ENCODE assay signal across 27 mouse cellular contexts in the genomic region with DNA sequence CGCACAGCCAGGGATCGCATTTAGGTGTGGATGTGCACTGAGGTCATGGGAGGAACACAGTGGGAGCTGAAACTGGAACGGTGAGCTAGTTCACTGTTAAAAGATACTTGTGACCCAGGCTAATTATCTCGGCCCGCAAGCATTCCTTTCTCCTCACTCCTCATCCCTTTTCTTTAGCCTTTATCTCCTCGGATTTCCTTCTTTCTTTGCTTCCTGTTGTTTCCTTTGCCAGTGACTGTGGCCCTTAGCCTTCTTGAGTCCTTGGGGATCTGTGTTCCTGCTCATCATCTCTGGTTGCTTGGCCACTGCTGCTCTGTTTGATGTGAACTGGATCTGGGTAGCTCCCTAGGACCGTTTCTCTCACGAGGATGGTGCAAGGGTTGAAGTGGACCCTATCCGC.
DNase-seq lines count a peak whose midpoint lies in the region; ATAC-seq lines count a peak whose summit lies in the region.
"Had no signal": no experiment of that assay in that cellular context is flagged by ENCODE, and none has a peak within 500 bp of the region (broad histone marks: within the 10 kb centered on the region; RNA-seq: fewer than 3 reads in every experiment).

No protein-coding gene starts in this region.

- H3K4me2 ChIP-seq in heart, embryonic 12.5 days = no peak overlapping the region
- H3K4me2 ChIP-seq: embryonic facial prominence, embryonic 13.5 days; forebrain, embryonic 12.5 days; forebrain, embryonic 15.5 days; heart, embryonic 13.5 days; hindbrain, embryonic 13.5 days; intestine, embryonic 15.5 days had no signal

- intact Hi-C loops in heart, postnatal 36 days (cut with DNase I) = no loop called here

- WGBS in heart, embryonic 10.5 days = 41% methylated on average over 9 of the region's 9 CpGs
- WGBS in heart, embryonic 12.5 days = 44% methylated on average over 9 of the region's 9 CpGs
- 70% methylated on average over 9 of the region's 9 CpGs for WGBS in hindbrain, embryonic 10.5 days

- no peak for ATAC-seq in heart, embryonic 12.5 days (ENCODE audit: insufficient number of reproducible peaks, low FRiP score)
- no peak for ATAC-seq in megakaryocyte, adult 5-6 weeks (ENCODE audit: poor library complexity, severe bottlenecking)
- ATAC-seq: CD4-positive, CD25-positive, alpha-beta regulatory T cell, adult 4 months; forebrain, embryonic 15.5 days; hindbrain, embryonic 16.5 days; intestine, embryonic 15.5 days had no signal

- H3K4me3 ChIP-seq in heart, embryonic 10.5 days = no peak overlapping the region
- H3K4me3 ChIP-seq in heart, embryonic 12.5 days = no peak overlapping the region
- peak overlapping the region; percentile 29 for H3K4me3 ChIP-seq in megakaryocyte, embryonic 14.5 days (replicated peaks)
- H3K4me3 ChIP-seq in hindbrain, embryonic 10.5 days = no peak overlapping the region
- H3K4me3 ChIP-seq: embryonic facial prominence, embryonic 10.5 days; embryonic facial prominence, embryonic 13.5 days; erythroblast, embryonic 14.5 days; forebrain, embryonic 12.5 days; forebrain, embryonic 15.5 days; heart, embryonic 13.5 days; hindbrain, embryonic 13.5 days; intestine, embryonic 15.5 days had no signal

- H3K9me3 ChIP-seq in heart, embryonic 10.5 days = no peaks in the 10 kb centered on the region
- H3K9me3 ChIP-seq in heart, embryonic 12.5 days (replicated peaks) = no peaks in the 10 kb centered on the region; the same call in 1 of the 2 replicates
- H3K9me3 ChIP-seq in megakaryocyte, embryonic 14.5 days = peaks cover 22% of the 10 kb centered on the region
- no peaks in the 10 kb centered on the region for H3K9me3 ChIP-seq in hindbrain, embryonic 10.5 days
- H3K9me3 ChIP-seq: embryonic facial prominence, embryonic 10.5 days; embryonic facial prominence, embryonic 13.5 days; forebrain, embryonic 12.5 days; forebrain, embryonic 15.5 days; heart, embryonic 13.5 days; hindbrain, embryonic 13.5 days; intestine, embryonic 15.5 days had no signal

- peaks cover 7% of the 10 kb centered on the region; the same call in 1 of the 2 replicates for H3K4me1 ChIP-seq in heart, embryonic 10.5 days
- peaks cover 8% of the 10 kb centered on the region; the same call in 1 of the 2 replicates for H3K4me1 ChIP-seq in heart, embryonic 12.5 days (replicated peaks)
- H3K4me1 ChIP-seq in megakaryocyte, embryonic 14.5 days = no peaks in the 10 kb centered on the region
- H3K4me1 ChIP-seq in hindbrain, embryonic 10.5 days (replicated peaks) = no peaks in the 10 kb centered on the region
- H3K4me1 ChIP-seq: embryonic facial prominence, embryonic 10.5 days; embryonic facial prominence, embryonic 13.5 days; forebrain, embryonic 15.5 days; heart, embryonic 13.5 days; intestine, embryonic 15.5 days had no signal

- no peaks in the 10 kb centered on the region for H3K36me3 ChIP-seq in heart, embryonic 10.5 days
- no peaks in the 10 kb centered on the region for H3K36me3 ChIP-seq in heart, embryonic 12.5 days
- no peaks in the 10 kb centered on the region for H3K36me3 ChIP-seq in megakaryocyte, embryonic 14.5 days (replicated peaks; ENCODE audit: low read length)
- H3K36me3 ChIP-seq in hindbrain, embryonic 10.5 days = no peaks in the 10 kb centered on the region
- H3K36me3 ChIP-seq: embryonic facial prominence, embryonic 10.5 days; embryonic facial prominence, embryonic 13.5 days; forebrain, embryonic 12.5 days; forebrain, embryonic 15.5 days; heart, embryonic 13.5 days; hindbrain, embryonic 13.5 days; intestine, embryonic 15.5 days had no signal

- peak; percentile 17 to 21 for DNase-seq in heart, adult 18-20 months
- DNase-seq in heart, postnatal 36 days = no peak
- DNase-seq in heart, embryonic 10.5 days (ENCODE audit: low spot score) = no peak
- no peak for DNase-seq in hindbrain, embryonic 10.5 days (ENCODE audit: low spot score)
- DNase-seq: adrenal gland, adult 2 months; adrenal gland, postnatal 14 days; cerebellum, adult 11-12 months; cerebellum, adult 8-10 months; cerebellum, postnatal 10 days; cerebellum, postnatal 36 days; embryo, embryonic 11 days; gastrocnemius, postnatal 10 days; kidney, adult 11 months; kidney, adult 8-10 months had no signal

- H3K27me3 ChIP-seq in heart, embryonic 10.5 days (ENCODE audit: insufficient read depth, poor library complexity, severe bottlenecking) = no peaks in the 10 kb centered on the region
- no peaks in the 10 kb centered on the region for H3K27me3 ChIP-seq in heart, embryonic 12.5 days (replicated peaks)
- no peaks in the 10 kb centered on the region for H3K27me3 ChIP-seq in megakaryocyte, embryonic 14.5 days (replicated peaks)
- no peaks in the 10 kb centered on the region for H3K27me3 ChIP-seq in hindbrain, embryonic 10.5 days (ENCODE audit: insufficient read depth, poor library complexity, severe bottlenecking)
- H3K27me3 ChIP-seq: embryonic facial prominence, embryonic 13.5 days; forebrain, embryonic 12.5 days; forebrain, embryonic 15.5 days; heart, embryonic 13.5 days; hindbrain, embryonic 13.5 days; intestine, embryonic 15.5 days had no signal

- H3K27ac ChIP-seq in heart, embryonic 10.5 days = 0 out of 2 replicates have a peak overlapping the region, but pooled peaks have one; percentile 42
- H3K27ac ChIP-seq in heart, embryonic 12.5 days (ENCODE audit: poor library complexity, severe bottlenecking) = no peak overlapping the region
- no peak overlapping the region for H3K27ac ChIP-seq in hindbrain, embryonic 10.5 days
- H3K27ac ChIP-seq: embryonic facial prominence, embryonic 10.5 days; embryonic facial prominence, embryonic 13.5 days; forebrain, embryonic 12.5 days; forebrain, embryonic 15.5 days; heart, embryonic 13.5 days; hindbrain, embryonic 13.5 days; intestine, embryonic 15.5 days had no signal

- H3K9ac ChIP-seq in heart, embryonic 12.5 days = no peak overlapping the region
- H3K9ac ChIP-seq: embryonic facial prominence, embryonic 13.5 days; forebrain, embryonic 12.5 days; forebrain, embryonic 15.5 days; heart, embryonic 13.5 days; hindbrain, embryonic 13.5 days; intestine, embryonic 15.5 days had no signal

Comparison
In these comparisons a context has a peak if more than half of its experiments do, and no peak if none do; other contexts are left out.
1. DNase-seq: peak in heart, adult 18-20 months (2 of 2); none in heart, postnatal 36 days (0 of 2), heart, embryonic 10.5 days (single experiment) and hindbrain, embryonic 10.5 days (single experiment).